Mouse (Mus musculus) MEL (cell line): ENCODE data around the gene 4933407L21Rik.

Experiments used
- CTCF ChIP-seq, 3 experiments: IDR thresholded peaks in 2 of 3; conservative IDR thresholded peaks in 1 of 3; 2 replicates each; pipeline ENCODE4 v1.5.1; 2011 to 2012; ENCODE audit warnings: low read length in 3 of 3, low read depth in 2 of 3, mild to moderate bottlenecking in 2 of 3, improper control_type of control experiment in 1 of 3, inconsistent platforms in 1 of 3, mixed read lengths in 1 of 3, moderate library complexity in 1 of 3; ENCODE audit not compliant: control insufficient read depth in 1 of 3, insufficient read depth in 1 of 3, poor library complexity in 1 of 3, severe bottlenecking in 1 of 3
- EP300 ChIP-seq, 2 experiments: IDR thresholded peaks; 2 replicates each; pipeline ENCODE4 v1.6.1; 2011; ENCODE audit warnings: improper control_type of control experiment in 2 of 2, low read length in 2 of 2, low read depth in 1 of 2, mild to moderate bottlenecking in 1 of 2
- GABPA ChIP-seq: IDR thresholded peaks from 2 replicates; pipeline ENCODE4 v1.6.1; 2012; ENCODE audit warnings: low read depth, mild to moderate bottlenecking, inconsistent platforms, low read length, improper control_type of control experiment, moderate library complexity
- MEF2A ChIP-seq: IDR thresholded peaks from 2 replicates; pipeline ENCODE4 v1.6.1; 2014; ENCODE audit warnings: low read depth, mild to moderate bottlenecking, inconsistent platforms, low read length, improper control_type of control experiment; ENCODE audit not compliant: poor library complexity, insufficient replicate concordance, severe bottlenecking; ENCODE audit errors: extremely low read depth
- POLR2A ChIP-seq, 2 experiments: IDR thresholded peaks; 2 replicates each; pipeline ENCODE4 v1.6.1; 2011 to 2012; ENCODE audit warnings: low read length in 2 of 2, mild to moderate bottlenecking in 2 of 2, control low read depth in 1 of 2, improper control_type of control experiment in 1 of 2, low read depth in 1 of 2, moderate library complexity in 1 of 2; ENCODE audit not compliant: control insufficient read depth in 1 of 2, insufficient read depth in 1 of 2, poor library complexity in 1 of 2
- RAD21 ChIP-seq: IDR thresholded peaks from 2 replicates; pipeline ENCODE4 v1.6.1; 2011; ENCODE audit warnings: mild to moderate bottlenecking, low read depth, low read length, improper control_type of control experiment
- USF1 ChIP-seq: IDR thresholded peaks from 2 replicates; pipeline ENCODE4 v1.6.1; 2014; ENCODE audit warnings: low read depth, mild to moderate bottlenecking, inconsistent platforms, low read length, improper control_type of control experiment, moderate library complexity
- USF2 ChIP-seq, 2 experiments: IDR thresholded peaks; 2 replicates each; pipeline ENCODE4 v1.6.1; 2011 to 2012; ENCODE audit warnings: improper control_type of control experiment in 2 of 2, low read length in 2 of 2, borderline replicate concordance in 1 of 2, inconsistent platforms in 1 of 2, low read depth in 1 of 2, mild to moderate bottlenecking in 1 of 2; ENCODE audit not compliant: insufficient read depth in 1 of 2

DNA sequence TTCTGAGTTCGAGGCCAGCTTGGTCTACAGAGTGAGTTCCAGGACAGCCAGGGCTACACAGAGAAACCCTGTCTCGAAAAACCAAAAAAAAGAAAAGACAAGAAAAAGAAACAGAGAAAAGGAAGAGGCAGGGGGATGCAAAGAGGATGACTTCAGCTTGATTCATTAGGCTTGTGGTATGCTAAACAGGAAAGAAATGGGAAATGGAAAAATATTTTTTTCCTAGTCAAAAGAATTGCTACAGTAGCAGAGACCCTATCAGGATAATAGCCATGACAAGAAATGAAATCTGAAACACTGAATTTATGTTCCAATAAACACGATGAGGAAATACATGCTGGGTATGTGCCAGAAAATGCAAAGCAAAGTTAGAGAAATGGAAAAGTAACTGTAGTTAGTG is 26.9 kb downstream of the 4933407L21Rik start:
- TF ChIP-seq USF1 (no peak), EP300 (IDR thresholded peaks at IDR 0.05; ENCODE audit: low read depth in 1 of 2, low read length in 2 of 2) (no peak), CTCF (IDR thresholded peaks at IDR 0.05 in 2 of 3, conservative IDR thresholded peaks at IDR 0.05 in 1 of 3; ENCODE audit: control insufficient read depth in 1 of 3, insufficient read depth in 1 of 3, low read depth in 2 of 3, low read length in 3 of 3, poor library complexity in 1 of 3, severe bottlenecking in 1 of 3) (no peak), USF2 (IDR thresholded peaks at IDR 0.05; ENCODE audit: borderline replicate concordance in 1 of 2, insufficient read depth in 1 of 2, low read depth in 1 of 2, low read length in 2 of 2) (no peak), POLR2A (IDR thresholded peaks at IDR 0.05; ENCODE audit: control insufficient read depth in 1 of 2, insufficient read depth in 1 of 2, low read depth in 1 of 2, low read length in 2 of 2, poor library complexity in 1 of 2) (no peak), RAD21 (no peak), GABPA (no peak), MEF2A (no peak)
